Mouse (Mus musculus): ENCODE measurements around the gene Hhipl2.

- TF ChIP-seq CTCF (IDR thresholded peaks at IDR 0.05; ENCODE audit: control insufficient read depth, insufficient read depth, insufficient replicate concordance, low read depth, low read length) (no peak), POLR2A (IDR thresholded peaks at IDR 0.05; ENCODE audit: control insufficient read depth, low read depth, low read length) (no peak)
Observed at GRCm38 (mm10) chr1:183419741-183420140, 1.7 kb downstream of the Hhipl2 start.

All from testis, adult 2 months (tissue).